Mouse (Mus musculus): ENCODE data around the gene Rcan2. TPM values are rescaled to one million over a fixed set of nuclear protein-coding genes. Genes with fewer than 3 reads are reported as not detected.

Gene Rcan2
- total RNA-seq, 2 experiments from 2014 or later: 73.2 to 74.3 TPM

DNA sequence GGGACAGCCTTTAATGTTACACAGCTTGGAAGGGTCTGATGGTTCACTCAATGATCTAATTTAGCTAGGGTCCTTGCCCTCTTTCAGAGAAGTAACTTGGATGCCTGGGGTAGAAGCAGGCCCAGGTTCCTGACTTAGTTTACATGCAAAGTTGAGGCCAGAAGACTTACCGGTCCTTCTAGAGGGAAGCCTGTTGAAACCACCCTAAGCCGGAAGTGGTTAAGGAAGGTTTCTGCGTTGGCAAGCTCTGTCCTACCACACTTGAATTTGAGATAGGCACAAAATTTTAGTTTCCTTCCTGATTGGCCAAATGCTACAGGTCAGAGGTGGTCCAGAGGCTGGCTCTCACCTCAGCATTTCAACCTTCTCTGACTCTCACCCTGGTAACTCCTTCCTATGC, 287.1 kb downstream of the Rcan2 start:
- Histone ChIP-seq H3K4me3 (no peak overlapping the region), H3K27ac (no peak overlapping the region)
- no peak for TF ChIP-seq CTCF (conservative IDR thresholded peaks at IDR 0.05)
- no peak for DNase-seq (ENCODE audit: low spot score in 2 of 2)

Other genes starting within 250 kb of the Rcan2 start
- gene Pla2g7, start 233.3 kb upstream of the Rcan2 start, total RNA-seq (2021): 100 to 1,000 TPM; 106 to 116 TPM
- gene Tdrd6, start 171.1 kb upstream of the Rcan2 start, total RNA-seq (2021): 1 to 10 TPM in 1 of 2 experiments, under 1 TPM in 1; 0.36 to 1.0 TPM
- 10 to 100 TPM; 38.0 to 42.9 TPM for gene Slc25a27, start 134.1 kb upstream of the Rcan2 start, total RNA-seq (2021)
- gene Cyp39a1, start 133.9 kb upstream of the Rcan2 start, total RNA-seq (2021): 1 to 10 TPM in 1 of 2 experiments, under 1 TPM in 1; 0.79 to 1.1 TPM

All from layer of hippocampus, adult 2 months (tissue).